Mouse (Mus musculus) erythroblast, embryonic 14.5 days (primary cell): ENCODE results near the gene Gpr3.

Experiments used
- GATA1 ChIP-seq: IDR thresholded peaks from 2 replicates; pipeline ENCODE4 v1.6.1; 2012; ENCODE audit warnings: low read length, inconsistent platforms, mixed read lengths
- TAL1 ChIP-seq: IDR thresholded peaks from 3 replicates; pipeline ENCODE4 v1.6.1; 2012; ENCODE audit warnings: low read length, inconsistent platforms, mixed read lengths

DNA sequence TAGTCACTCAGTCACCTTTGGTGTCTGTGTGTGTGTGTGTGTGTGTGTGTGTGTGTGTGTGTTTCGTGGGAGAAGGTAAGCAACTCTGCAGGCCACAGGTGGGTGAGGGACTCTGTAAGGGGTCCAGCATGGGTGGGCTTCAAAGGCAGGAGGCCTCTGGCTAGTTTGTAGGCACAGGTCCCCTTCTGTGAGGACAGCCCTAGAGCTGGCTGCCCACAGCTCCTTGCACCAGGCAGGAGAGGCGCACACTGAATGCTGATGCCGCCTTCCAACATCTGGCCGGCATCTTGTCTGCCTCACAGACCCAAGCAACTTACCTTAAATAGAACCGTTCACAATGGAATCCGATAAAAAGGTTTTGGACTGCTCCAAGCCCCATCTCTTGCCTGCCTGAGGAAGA lies 12.6 kb downstream of the Gpr3 start:
- TF ChIP-seq TAL1, result no peak
- TF ChIP-seq GATA1, result no peak
